Mouse (Mus musculus) hindbrain, embryonic 16.5 days (tissue): ENCODE results near the gene Tec. TPM values are rescaled to one million over a fixed set of nuclear protein-coding genes. Genes with fewer than 3 reads are reported as not detected.

Source experiments
- ATAC-seq: fragments of 200-750 bp; cut with Nextera tagmentation; 2 replicates; pipeline ENCODE4 v1.8.0; 2017; ENCODE audit warnings: moderate TSS enrichment, moderate library complexity
- H3K27ac ChIP-seq: fragments of 300-500 bp; sonication (generic); 2 replicates; pipeline ENCODE4 v1.5.1; 2014; ENCODE audit warnings: low read depth, mild to moderate bottlenecking, control low read depth, low read length, moderate library complexity
- H3K27me3 ChIP-seq: fragments of 300-500 bp; sonication (generic); replicated peaks from 2 replicates; pipeline ENCODE4 v1.6.1; 2014; ENCODE audit warnings: low read length; ENCODE audit not compliant: control insufficient read depth, insufficient read depth
- H3K36me3 ChIP-seq: fragments of 300-500 bp; sonication (generic); 2 replicates; pipeline ENCODE4 v1.6.1; 2014; ENCODE audit warnings: mild to moderate bottlenecking, low read length, moderate library complexity, mixed read lengths; ENCODE audit not compliant: control insufficient read depth, insufficient read depth
- H3K4me1 ChIP-seq: fragments of 300-500 bp; sonication (generic); 2 replicates; pipeline ENCODE4 v1.6.1; 2014; ENCODE audit warnings: low read depth, low read length; ENCODE audit not compliant: control insufficient read depth, insufficient read depth
- H3K4me2 ChIP-seq: fragments of 300-500 bp; sonication (generic); 2 replicates; pipeline ENCODE4 v1.6.1; 2014; ENCODE audit warnings: mild to moderate bottlenecking, low read length, control low read depth, moderate library complexity
- H3K4me3 ChIP-seq: fragments of 300-500 bp; sonication (generic); 2 replicates; pipeline ENCODE4 v1.5.1; 2014; ENCODE audit warnings: mild to moderate bottlenecking, low read length, control low read depth, moderate library complexity
- H3K9ac ChIP-seq: fragments of 300-500 bp; sonication (generic); 2 replicates; pipeline ENCODE4 v1.6.1; 2014; ENCODE audit warnings: low read depth, mild to moderate bottlenecking, control low read depth, low read length, moderate library complexity
- H3K9me3 ChIP-seq: fragments of 300-500 bp; sonication (generic); 2 replicates; pipeline ENCODE4 v1.6.1; 2014; ENCODE audit warnings: mild to moderate bottlenecking, low read length, moderate library complexity; ENCODE audit not compliant: control insufficient read depth
- WGBS: fragments of 180-500 bp; shearing (Covaris S2); extraction: QIAGEN DNeasy Blood & Tissue Kit; methylation state at CpG from one replicate; pipeline ENCODE4 v1.1.7; 2014; 5-methylcytosine and 5-hydroxymethylcytosine counted together
- polyA plus RNA-seq: library from polyadenylated mRNA; unstranded; fragments of >200 nt; fragmentation: Nextera tagmentation; extraction: Ambion mirVana; gene quantifications from 2 replicates; pipeline ENCODE4 v1.2.1, GENCODE M21; 2015

The Tec gene
- polyA plus RNA-seq, 1 experiment from 2014 or later, result 8.4 TPM

- peak; percentile 93 for ATAC-seq
Observed at GRCm38 (mm10) chr5:72838976-72839375, 29.3 kb downstream of the Tec start.

GRCm38 (mm10) chr5:72835656-72836055 is 32.6 kb downstream of the Tec start:
- H3K4me1 ChIP-seq, result no peaks in the 10 kb centered on the region
- no peak overlapping the region for H3K9ac ChIP-seq
- no peaks in the 10 kb centered on the region for H3K36me3 ChIP-seq
- no peaks in the 10 kb centered on the region for H3K9me3 ChIP-seq
- H3K4me3 ChIP-seq, result no peak overlapping the region
- no peak overlapping the region for H3K4me2 ChIP-seq
- no peak for ATAC-seq
- H3K27me3 ChIP-seq, result no peaks in the 10 kb centered on the region
- no peak overlapping the region for H3K27ac ChIP-seq
- WGBS, result 91% methylated on average over 3 of the region's 3 CpGs

More at GRCm38 (mm10) chr5:72838976-72839375, 29.3 kb downstream of the Tec start:
- no peaks in the 10 kb centered on the region for H3K4me1 ChIP-seq
- H3K4me2 ChIP-seq, result no peak overlapping the region
- no peak overlapping the region for H3K4me3 ChIP-seq
- no peak overlapping the region for H3K9ac ChIP-seq
- H3K36me3 ChIP-seq, result no peaks in the 10 kb centered on the region
- no peaks in the 10 kb centered on the region; the same call in 1 of the 2 replicates for H3K9me3 ChIP-seq
- no peaks in the 10 kb centered on the region for H3K27me3 ChIP-seq
- 49% methylated on average over 2 of the region's 2 CpGs for WGBS
- peak overlapping the region; percentile 39; the same call in 1 of the 2 replicates for H3K27ac ChIP-seq

GRCm38 (mm10) chr5:72832904-72833765 is 35.1 kb downstream of the Tec start:
- Histone ChIP-seq H3K9me3 (no peaks in the 10 kb centered on the region), H3K36me3 (no peaks in the 10 kb centered on the region), H3K27ac (no peak overlapping the region), H3K9ac (no peak overlapping the region), H3K4me3 (no peak overlapping the region), H3K4me1 (no peaks in the 10 kb centered on the region), H3K4me2 (no peak overlapping the region), H3K27me3 (no peaks in the 10 kb centered on the region)
- 75% methylated on average over 15 of the region's 15 CpGs for WGBS
- no peak for ATAC-seq

GRCm38 (mm10) chr5:72832191-72832590 is 36.1 kb downstream of the Tec start:
- H3K4me2 ChIP-seq, result no peak overlapping the region
- WGBS, result 95% methylated on average over 7 of the region's 7 CpGs
- no peaks in the 10 kb centered on the region for H3K9me3 ChIP-seq
- no peak overlapping the region for H3K4me3 ChIP-seq
- no peaks in the 10 kb centered on the region for H3K27me3 ChIP-seq
- no peak overlapping the region for H3K9ac ChIP-seq
- no peaks in the 10 kb centered on the region for H3K36me3 ChIP-seq
- no peak overlapping the region for H3K27ac ChIP-seq
- ATAC-seq, result no peak
- no peaks in the 10 kb centered on the region for H3K4me1 ChIP-seq

GRCm38 (mm10) chr5:72830988-72831610 is 37.2 kb downstream of the Tec start:
- Histone ChIP-seq H3K27ac (no peak overlapping the region), H3K4me1 (no peaks in the 10 kb centered on the region), H3K4me3 (no peak overlapping the region), H3K4me2 (no peak overlapping the region), H3K9me3 (no peaks in the 10 kb centered on the region), H3K27me3 (no peaks in the 10 kb centered on the region), H3K36me3 (no peaks in the 10 kb centered on the region), H3K9ac (no peak overlapping the region)
- 95% methylated on average over 5 of the region's 5 CpGs for WGBS
- ATAC-seq, result no peak

- H3K4me3 ChIP-seq, result no peak overlapping the region
- no peak overlapping the region for H3K4me2 ChIP-seq
- H3K9ac ChIP-seq, result no peak overlapping the region
- no peak for ATAC-seq
- no peaks in the 10 kb centered on the region for H3K4me1 ChIP-seq
- no peak overlapping the region for H3K27ac ChIP-seq
- H3K27me3 ChIP-seq, result no peaks in the 10 kb centered on the region
- H3K9me3 ChIP-seq, result no peaks in the 10 kb centered on the region
- 82% methylated on average over 7 of the region's 7 CpGs for WGBS
- no peaks in the 10 kb centered on the region for H3K36me3 ChIP-seq
Observed at GRCm38 (mm10) chr5:72829506-72830067, 38.7 kb downstream of the Tec start.

- WGBS, result 31% methylated on average over 1 of the region's 1 CpGs
- H3K36me3 ChIP-seq, result no peaks in the 10 kb centered on the region
- H3K9me3 ChIP-seq, result no peaks in the 10 kb centered on the region
- no peak overlapping the region for H3K4me2 ChIP-seq
- H3K27me3 ChIP-seq, result no peaks in the 10 kb centered on the region
- H3K4me1 ChIP-seq, result no peaks in the 10 kb centered on the region
- ATAC-seq, result no peak
- H3K27ac ChIP-seq, result no peak overlapping the region
- no peak overlapping the region for H3K9ac ChIP-seq
- no peak overlapping the region for H3K4me3 ChIP-seq
Observed at GRCm38 (mm10) chr5:72828401-72828800, 39.9 kb downstream of the Tec start.

- H3K4me3 ChIP-seq, result no peak overlapping the region
- no peak for ATAC-seq
Observed at GRCm38 (mm10) chr5:72827435-72827834, 40.8 kb downstream of the Tec start.

GRCm38 (mm10) chr5:72826445-72826844 is 41.8 kb downstream of the Tec start:
- no peaks in the 10 kb centered on the region for H3K36me3 ChIP-seq
- H3K4me3 ChIP-seq, result no peak overlapping the region
- no peaks in the 10 kb centered on the region for H3K9me3 ChIP-seq
- no peak overlapping the region for H3K4me2 ChIP-seq
- H3K27ac ChIP-seq, result no peak overlapping the region
- 79% methylated on average over 3 of the region's 3 CpGs for WGBS
- H3K27me3 ChIP-seq, result no peaks in the 10 kb centered on the region
- ATAC-seq, result no peak
- H3K4me1 ChIP-seq, result no peaks in the 10 kb centered on the region
- H3K9ac ChIP-seq, result no peak overlapping the region

More at GRCm38 (mm10) chr5:72827435-72827834, 40.8 kb downstream of the Tec start:
- whole genome bisulfite sequencing, result 56% methylated on average over 5 of the region's 5 CpGs
- Histone ChIP-seq H3K4me1 (no peaks in the 10 kb centered on the region), H3K9ac (no peak overlapping the region), H3K27me3 (no peaks in the 10 kb centered on the region), H3K27ac (no peak overlapping the region), H3K4me2 (no peak overlapping the region), H3K36me3 (no peaks in the 10 kb centered on the region), H3K9me3 (no peaks in the 10 kb centered on the region)
